Mouse (Mus musculus) myocyte (in vitro differentiated cells): ENCODE data around the gene Dock2. TPM values are rescaled to one million over a fixed set of nuclear protein-coding genes. Genes with fewer than 3 reads are reported as not detected.

Experiments used
- H3K27me3 ChIP-seq: one replicate; pipeline ENCODE4 v1.6.1; 2011; ENCODE audit not compliant: control insufficient read depth, insufficient read depth, insufficient read length
- H3K36me3 ChIP-seq: one replicate; pipeline ENCODE4 v1.6.1; 2011; ENCODE audit not compliant: control insufficient read depth, insufficient read depth
- H3K4me2 ChIP-seq: one replicate; pipeline ENCODE4 v1.6.1; 2011; ENCODE audit warnings: low read depth, control low read depth
- H3K4me3 ChIP-seq: one replicate; pipeline ENCODE4 v1.5.1; 2011; ENCODE audit warnings: mild to moderate bottlenecking, control low read depth, moderate library complexity
- H3K79me2 ChIP-seq: one replicate; pipeline ENCODE4 v1.6.1; 2011; ENCODE audit not compliant: control insufficient read depth, insufficient read depth
- H3ac ChIP-seq: one replicate; pipeline ENCODE4 v1.6.1; 2011; ENCODE audit not compliant: control insufficient read depth, insufficient read length
- CEBPB ChIP-seq: IDR thresholded peaks from 2 replicates; pipeline ENCODE4 v1.6.1; 2011; ENCODE audit warnings: mild to moderate bottlenecking, moderate library complexity; ENCODE audit not compliant: poor library complexity, insufficient read depth, severe bottlenecking
- E2F4 ChIP-seq: IDR thresholded peaks from one replicate; pipeline ENCODE4 v1.6.1; 2011; ENCODE audit warnings: mild to moderate bottlenecking, control low read depth, moderate library complexity; ENCODE audit not compliant: insufficient read depth
- MAX ChIP-seq: IDR thresholded peaks from one replicate; pipeline ENCODE4 v1.6.1; 2011; ENCODE audit warnings: low read depth, mild to moderate bottlenecking, control low read depth
- MYOD1 ChIP-seq, 3 experiments: IDR thresholded peaks; one replicate each; pipeline ENCODE4 v1.6.1; 2011; ENCODE audit warnings: control low read depth in 2 of 3, low read depth in 2 of 3, mild to moderate bottlenecking in 2 of 3, moderate library complexity in 1 of 3; ENCODE audit not compliant: insufficient read length in 2 of 3, control insufficient read depth in 1 of 3
- MYOG ChIP-seq, 3 experiments: IDR thresholded peaks; one replicate each; pipeline ENCODE4 v1.6.1; 2011; ENCODE audit warnings: control low read depth in 2 of 3, low read depth in 2 of 3, mild to moderate bottlenecking in 2 of 3; ENCODE audit not compliant: insufficient read length in 2 of 3, control insufficient read depth in 1 of 3, insufficient read depth in 1 of 3
- POLR2A ChIP-seq: IDR thresholded peaks from one replicate; pipeline ENCODE4 v1.6.1; 2011; ENCODE audit warnings: low read depth, mild to moderate bottlenecking, control low read depth, moderate library complexity; ENCODE audit not compliant: insufficient read length
- POLR2AphosphoS2 ChIP-seq: IDR thresholded peaks from one replicate; pipeline ENCODE4 v1.6.1; 2011; ENCODE audit warnings: low read depth, control low read depth; ENCODE audit not compliant: insufficient read length
- REST ChIP-seq: IDR thresholded peaks from one replicate; pipeline ENCODE4 v1.6.1; 2011; ENCODE audit warnings: mild to moderate bottlenecking, control low read depth, moderate library complexity; ENCODE audit not compliant: insufficient read depth, insufficient read length
- SRF ChIP-seq: IDR thresholded peaks from one replicate; pipeline ENCODE4 v1.6.1; 2011; ENCODE audit warnings: low read depth; ENCODE audit not compliant: control insufficient read depth, insufficient read length
- TCF12 ChIP-seq: IDR thresholded peaks from one replicate; pipeline ENCODE4 v1.6.1; 2011; ENCODE audit warnings: mild to moderate bottlenecking, control low read depth; ENCODE audit not compliant: poor library complexity, insufficient read depth, severe bottlenecking
- TCF3 ChIP-seq: IDR thresholded peaks from one replicate; pipeline ENCODE4 v1.6.1; 2011; ENCODE audit warnings: low read depth, control low read depth; ENCODE audit not compliant: insufficient read length
- USF1 ChIP-seq: IDR thresholded peaks from one replicate; pipeline ENCODE4 v1.6.1; 2011; ENCODE audit warnings: low read depth, mild to moderate bottlenecking, control low read depth, moderate library complexity
- polyA plus RNA-seq: library from polyadenylated mRNA; unstranded; fragments of >200 nt; fragmentation: generic; extraction: Trizol; gene quantifications from one replicate; pipeline ENCODE4 v1.2.1, GENCODE M21; 2012; ENCODE audit warnings: missing spikeins

Dock2 gene
- polyA plus RNA-seq, 1 experiment, result not detected

- H3K4me3 ChIP-seq, result no peak overlapping the region
These were observed 406.0 kb downstream of the Dock2 start for GRCm38 (mm10) chr11:34377649-34378048.

DNA sequence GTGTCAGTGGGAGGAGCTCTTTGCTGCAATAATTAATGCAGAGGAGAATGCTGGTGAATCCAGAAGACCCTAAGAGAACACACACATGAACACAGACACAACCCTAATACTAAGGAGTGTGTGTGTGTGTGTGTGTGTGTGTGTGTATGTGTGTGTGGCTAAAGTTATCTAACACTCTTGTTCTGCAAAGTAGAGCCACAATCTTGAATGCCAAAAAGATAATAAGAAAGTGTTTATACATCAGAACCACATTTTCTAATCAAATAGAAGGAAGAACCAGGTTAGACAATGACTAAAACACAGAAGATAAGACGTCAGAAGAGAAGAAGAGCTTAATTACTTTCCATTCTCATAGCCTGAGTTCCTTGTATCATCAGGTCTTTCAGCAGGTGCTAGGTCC lies 408.1 kb downstream of the Dock2 start:
- Histone ChIP-seq H3K4me3 (no peak overlapping the region), H3ac (no peak overlapping the region), H3K36me3 (no peaks in the 10 kb centered on the region), H3K79me2 (no peaks in the 10 kb centered on the region), H3K4me2 (no peak overlapping the region), H3K27me3 (no peaks in the 10 kb centered on the region)
- TF ChIP-seq E2F4 (no peak), MYOG (IDR thresholded peaks at IDR 0.05; ENCODE audit: control insufficient read depth in 1 of 3, insufficient read depth in 1 of 3, insufficient read length in 2 of 3, low read depth in 2 of 3) (no peak), POLR2AphosphoS2 (no peak), SRF (no peak), USF1 (no peak), POLR2A (no peak), CEBPB (no peak), TCF12 (no peak), REST (no peak), TCF3 (no peak)

More at GRCm38 (mm10) chr11:34377649-34378048, 406.0 kb downstream of the Dock2 start:
- Histone ChIP-seq H3ac (no peak overlapping the region), H3K4me2 (no peak overlapping the region), H3K79me2 (no peaks in the 10 kb centered on the region), H3K36me3 (no peaks in the 10 kb centered on the region), H3K27me3 (no peaks in the 10 kb centered on the region)
- no peak for TF ChIP-seq MYOG (IDR thresholded peaks at IDR 0.05; ENCODE audit: control insufficient read depth in 1 of 3, insufficient read depth in 1 of 3, insufficient read length in 2 of 3, low read depth in 2 of 3)
- TF ChIP-seq USF1, result no peak
- TF ChIP-seq POLR2AphosphoS2, result no peak
- no peak for TF ChIP-seq MAX

- no peak for TF ChIP-seq MYOD1 (IDR thresholded peaks at IDR 0.05; ENCODE audit: control insufficient read depth in 1 of 3, insufficient read length in 2 of 3, low read depth in 2 of 3)
- TF ChIP-seq TCF3, result no peak
- no peak for TF ChIP-seq USF1
- TF ChIP-seq POLR2AphosphoS2, result no peak
- TF ChIP-seq MYOG (IDR thresholded peaks at IDR 0.05; ENCODE audit: control insufficient read depth in 1 of 3, insufficient read depth in 1 of 3, insufficient read length in 2 of 3, low read depth in 2 of 3), result no peak
- no peak for TF ChIP-seq REST
- TF ChIP-seq CEBPB, result no peak
- no peak for TF ChIP-seq TCF12
- TF ChIP-seq MAX, result no peak
- no peak for TF ChIP-seq E2F4
- TF ChIP-seq POLR2A, result no peak
- no peak for TF ChIP-seq SRF
These were observed 411.5 kb downstream of the Dock2 start for GRCm38 (mm10) chr11:34372224-34372623.

DNA sequence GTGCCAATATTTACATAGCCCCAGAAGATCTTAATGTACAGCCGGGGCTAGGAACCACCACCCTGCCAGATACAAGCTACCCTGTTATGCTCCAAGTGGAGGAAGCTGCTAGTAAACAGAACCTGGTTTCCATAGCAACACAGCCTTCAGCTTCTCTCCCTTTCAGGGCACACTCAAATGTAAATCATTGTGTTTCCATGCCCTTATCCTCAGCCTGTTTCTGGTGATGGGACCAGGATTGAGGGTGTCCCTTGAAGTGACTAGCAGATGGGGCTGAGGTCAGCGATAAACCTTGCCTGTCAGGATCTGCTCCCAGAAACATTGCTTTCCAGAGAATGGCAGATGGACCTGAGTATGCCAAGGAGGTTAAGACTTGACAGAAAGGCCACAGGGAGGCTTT lies 427.6 kb downstream of the Dock2 start:
- Histone ChIP-seq H3K27me3 (no peaks in the 10 kb centered on the region), H3K79me2 (no peaks in the 10 kb centered on the region), H3K4me3 (no peak overlapping the region), H3K36me3 (no peaks in the 10 kb centered on the region), H3K4me2 (no peak overlapping the region), H3ac (no peak overlapping the region)
- TF ChIP-seq POLR2AphosphoS2 (no peak), SRF (no peak), MYOG (IDR thresholded peaks at IDR 0.05; ENCODE audit: control insufficient read depth in 1 of 3, insufficient read depth in 1 of 3, insufficient read length in 2 of 3, low read depth in 2 of 3) (no peak), REST (no peak), TCF12 (no peak), MAX (no peak), POLR2A (no peak), TCF3 (no peak), E2F4 (no peak), CEBPB (no peak), MYOD1 (IDR thresholded peaks at IDR 0.05; ENCODE audit: control insufficient read depth in 1 of 3, insufficient read length in 2 of 3, low read depth in 2 of 3) (no peak), USF1 (no peak)

More at GRCm38 (mm10) chr11:34372224-34372623, 411.5 kb downstream of the Dock2 start:
- Histone ChIP-seq H3K27me3 (no peaks in the 10 kb centered on the region), H3K36me3 (no peaks in the 10 kb centered on the region), H3K4me2 (no peak overlapping the region), H3ac (no peak overlapping the region), H3K79me2 (no peaks in the 10 kb centered on the region), H3K4me3 (no peak overlapping the region)

- Histone ChIP-seq H3ac (no peak overlapping the region), H3K36me3 (no peaks in the 10 kb centered on the region), H3K27me3 (no peaks in the 10 kb centered on the region), H3K4me3 (no peak overlapping the region), H3K4me2 (no peak overlapping the region), H3K79me2 (no peaks in the 10 kb centered on the region)
- TF ChIP-seq E2F4 (no peak), TCF3 (no peak), MYOG (IDR thresholded peaks at IDR 0.05; ENCODE audit: control insufficient read depth in 1 of 3, insufficient read depth in 1 of 3, insufficient read length in 2 of 3, low read depth in 2 of 3) (no peak), SRF (no peak), REST (no peak), MYOD1 (IDR thresholded peaks at IDR 0.05; ENCODE audit: control insufficient read depth in 1 of 3, insufficient read length in 2 of 3, low read depth in 2 of 3) (no peak), POLR2AphosphoS2 (no peak), POLR2A (no peak), CEBPB (no peak), USF1 (no peak), TCF12 (no peak), MAX (no peak)
These were observed 428.3 kb downstream of the Dock2 start for GRCm38 (mm10) chr11:34355406-34355805.
